Mouse (Mus musculus) erythroblast, adult 5-6 weeks (primary cell): ENCODE results near the gene Pitpnc1. TPM values are rescaled to one million over a fixed set of nuclear protein-coding genes. Genes with fewer than 3 reads are reported as not detected.

ENCODE experiments used
- ATAC-seq: replicated peaks from 2 replicates; pipeline ENCODE4 v1.8.0; 2016; ENCODE audit warnings: moderate number of reproducible peaks, mild to moderate bottlenecking, moderate TSS enrichment, inconsistent platforms; ENCODE audit not compliant: poor library complexity, low FRiP score, severe bottlenecking
- total RNA-seq, 2 experiments: library from RNA; stranded (forward) in 1 of 2; stranded (reverse) in 1 of 2; fragments of 150-400 nt in 1 of 2; fragments of 200-764, 138-1000 nt in 1 of 2; gene quantifications; 2 replicates each; pipeline versions ENCODE4 v1.2.3 to v1.2.4; 2015 to 2017; ENCODE audit warnings: low replicate concordance in 2 of 2

Pitpnc1 gene
- total RNA-seq, 2 experiments from 2014 or later, result 9.8 to 14.4 TPM

DNA sequence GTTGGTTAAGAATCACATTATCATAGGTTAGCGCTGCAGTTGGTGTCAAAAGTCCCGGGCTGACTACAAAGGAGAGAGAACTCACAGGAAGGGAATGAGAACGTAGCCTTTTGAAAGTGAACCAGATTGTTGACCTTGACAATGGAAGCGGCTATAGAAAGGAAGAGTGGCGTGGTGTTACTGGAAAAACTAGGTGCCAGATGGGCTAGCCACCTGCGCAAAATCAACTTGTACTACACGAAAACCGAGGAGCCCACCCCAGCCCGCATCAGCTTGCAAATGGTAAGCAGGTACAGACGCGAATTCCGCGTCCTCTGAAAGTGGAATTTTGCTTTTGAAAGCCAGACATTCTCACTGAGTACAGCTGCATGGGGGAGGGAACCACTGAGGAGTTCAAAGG is 260.7 kb downstream of the Pitpnc1 start:
- ATAC-seq, result no peak

- ATAC-seq, result no peak
Measured at GRCm38 (mm10) chr11:107201773-107202172, 268.7 kb downstream of the Pitpnc1 start.

GRCm38 (mm10) chr11:107199281-107199680 is 271.2 kb downstream of the Pitpnc1 start:
- ATAC-seq, result peak; percentile 67

DNA sequence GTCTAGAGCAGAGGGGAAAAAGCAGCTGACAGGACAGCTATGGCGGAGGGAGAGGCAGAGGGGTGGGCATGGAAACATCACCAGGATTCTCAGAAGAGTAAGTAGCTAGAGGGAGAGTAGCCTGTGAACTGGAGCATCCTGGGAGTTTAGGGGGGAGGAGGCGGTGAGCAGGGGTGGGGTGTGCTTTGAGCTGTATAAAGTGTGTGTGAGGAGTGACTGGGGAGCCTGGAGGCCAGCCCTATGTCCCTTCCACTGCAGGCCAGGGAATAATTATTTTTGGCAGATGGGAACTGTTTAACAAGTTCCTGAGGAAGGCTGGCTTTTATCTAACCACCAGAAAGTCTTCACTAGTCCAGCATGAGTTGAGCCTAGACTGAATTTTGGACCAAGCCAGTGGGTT is 275.2 kb downstream of the Pitpnc1 start:
- no peak for ATAC-seq

DNA sequence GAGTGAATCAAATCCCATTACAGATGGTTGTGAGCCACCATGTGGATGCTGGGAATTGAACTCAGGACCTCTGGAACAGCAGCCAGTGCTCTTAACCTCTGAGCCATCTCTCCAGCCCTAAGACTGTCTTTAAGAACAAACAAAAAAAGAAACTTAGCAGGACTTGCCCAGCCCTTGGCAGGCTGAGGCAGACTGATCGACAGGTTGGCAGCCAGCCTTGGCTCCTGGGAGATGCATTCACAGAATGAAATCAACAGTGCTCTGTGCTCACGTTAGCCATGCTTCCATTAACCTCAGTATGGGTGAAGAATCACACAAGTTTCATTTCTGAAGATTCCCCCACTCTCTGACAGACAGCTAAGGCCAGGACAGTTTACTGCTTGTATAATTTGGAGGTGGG is 280.1 kb downstream of the Pitpnc1 start:
- ATAC-seq, result no peak

DNA sequence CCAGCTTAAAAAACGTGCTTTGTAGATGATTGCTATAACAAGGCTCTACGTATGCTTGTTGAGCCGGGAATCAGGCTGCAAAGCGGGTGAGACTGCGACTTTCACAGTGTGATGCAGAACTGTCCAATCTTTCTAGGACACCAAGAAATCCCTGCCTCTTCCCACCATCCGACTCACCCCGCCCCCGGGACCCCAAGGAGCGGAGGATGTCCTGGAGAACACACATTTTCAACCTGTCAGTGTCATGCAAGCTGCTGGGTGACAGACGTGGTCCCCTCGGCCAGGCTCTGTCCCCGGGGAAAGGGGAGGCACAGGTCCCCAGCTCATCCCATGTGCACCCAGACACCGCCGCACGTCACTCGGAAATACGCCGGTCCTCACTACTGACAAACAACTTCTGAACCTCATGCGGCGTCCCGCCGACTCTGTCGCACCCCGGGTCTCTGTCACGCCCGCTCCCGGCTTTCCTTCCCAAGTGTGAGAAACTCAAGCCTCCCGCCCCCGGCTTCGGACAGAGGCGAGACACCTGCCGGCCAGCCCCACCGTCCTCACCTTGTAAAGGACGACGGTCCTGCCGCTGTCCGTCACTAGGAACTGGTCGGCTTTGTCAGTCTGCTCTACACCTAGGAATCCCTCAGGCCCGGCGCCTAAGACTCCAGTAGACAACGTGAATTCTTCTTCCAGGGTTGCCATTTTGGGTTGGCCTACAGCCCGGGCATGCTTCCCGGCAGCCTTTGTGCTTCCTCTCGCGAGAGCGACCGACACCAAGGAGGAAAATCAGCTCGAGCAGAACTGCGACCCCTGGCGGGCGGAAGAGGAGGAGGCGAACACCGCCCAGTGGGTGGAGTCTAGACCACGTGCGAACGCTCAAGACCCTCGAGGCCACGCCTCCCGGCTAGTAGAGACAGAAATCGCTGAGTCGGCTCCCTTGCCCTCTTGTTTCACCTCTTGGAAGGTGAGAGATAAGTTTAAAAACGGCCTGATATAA is 281.6 kb downstream of the Pitpnc1 start, which contains the start of gene Nol11:
Gene Nol11 (minus strand): TSS at position 817 of the 988 bp plus-strand sequence.
- ATAC-seq, result peak; percentile 98

- no peak for ATAC-seq
Measured at GRCm38 (mm10) chr11:107183777-107184176, 286.7 kb downstream of the Pitpnc1 start.

- ATAC-seq, result no peak
Measured at GRCm38 (mm10) chr11:107161215-107161614, 309.3 kb downstream of the Pitpnc1 start.

DNA sequence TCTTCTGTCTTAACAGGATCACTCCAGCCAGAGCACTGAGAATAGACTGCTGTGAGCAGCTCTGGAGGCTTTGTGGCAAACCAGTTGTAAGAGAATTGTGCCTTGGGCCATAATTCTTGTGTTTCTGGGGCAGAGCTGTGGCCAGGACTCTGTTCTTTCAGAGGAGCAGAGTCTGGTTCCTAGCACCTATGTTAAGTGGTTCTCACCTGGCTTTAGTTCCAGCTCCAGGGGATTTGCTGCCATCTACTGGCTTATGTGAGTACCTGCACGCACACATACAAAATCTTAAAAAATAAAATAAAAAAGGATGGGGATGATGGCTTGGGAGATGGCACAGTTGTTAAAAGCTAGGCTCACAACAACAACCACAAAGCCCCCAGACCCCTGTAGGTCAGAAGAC is 311.5 kb downstream of the Pitpnc1 start:
- ATAC-seq, result peak; percentile 84

Other genes with a start within 250 kb of the Pitpnc1 start
- gene Psmd12, start 8.8 kb upstream of the Pitpnc1 start, total RNA-seq (2015; ENCODE audit: low replicate concordance), result 27.6 and 40.2 TPM in 2 replicates
- gene Psmd12, start 8.8 kb upstream of the Pitpnc1 start, total RNA-seq (2017; ENCODE audit: low replicate concordance), result 41.4 and 53.5 TPM in 2 replicates
- 7.1 and 8.8 TPM in 2 replicates for gene Helz, start 77.2 kb upstream of the Pitpnc1 start, total RNA-seq (2015; ENCODE audit: low replicate concordance)
- 7.8 and 12.0 TPM in 2 replicates for gene Helz, start 77.2 kb upstream of the Pitpnc1 start, total RNA-seq (2017; ENCODE audit: low replicate concordance)
- not detected in 2 replicates for gene Cacng1, start 245.8 kb upstream of the Pitpnc1 start, total RNA-seq (2015; ENCODE audit: low replicate concordance)
- gene Cacng1, start 245.8 kb upstream of the Pitpnc1 start, total RNA-seq (2017; ENCODE audit: low replicate concordance), result not detected in 2 replicates